Mouse (Mus musculus) adrenal gland, postnatal 4 days (tissue): Measurements from ENCODE around the gene Pold4. TPM values are rescaled to one million over a fixed set of nuclear protein-coding genes. Genes with fewer than 3 reads are reported as not detected.
"Not testable (repeated sequence)": the region's sequence is repeated elsewhere in the genome, so short reads cannot be mapped to it uniquely, and the experiment has no call there.

Experiments
- DNase-seq, 2 experiments: peaks; one replicate each; pipeline ENCODE4 v3.0.0; 2021 to 2022; ENCODE audit warnings: low spot score in 2 of 2, mixed read lengths in 2 of 2
- total RNA-seq, 2 experiments: library from RNA; stranded (reverse); gene quantifications; 2 replicates each; pipeline ENCODE4 v1.2.3; 2021

Pold4 gene
- total RNA-seq, 2 experiments from 2014 or later, result 32.7 to 34.3 TPM

- no peak for DNase-seq
Observed at GRCm38 (mm10) chr19:4227894-4228678, 3.6 kb upstream of the Pold4 start.

- no peak for DNase-seq
Observed at GRCm38 (mm10) chr19:4228891-4229290, 2.8 kb upstream of the Pold4 start.

- no peak for DNase-seq
Observed at GRCm38 (mm10) chr19:4229451-4230076, 2.1 kb upstream of the Pold4 start.

- DNase-seq, result no peak
Observed at GRCm38 (mm10) chr19:4230415-4230814, 1.3 kb upstream of the Pold4 start.

GRCm38 (mm10) chr19:4232186-4232572 lies 480 bp downstream of the Pold4 start:
- no peak for DNase-seq

- DNase-seq, result no peak
Observed at GRCm38 (mm10) chr19:4232651-4233050, 952 bp downstream of the Pold4 start.

- DNase-seq, result no peak
Observed at GRCm38 (mm10) chr19:4234548-4234947, 2.8 kb downstream of the Pold4 start.

- DNase-seq, result no peak
Observed at GRCm38 (mm10) chr19:4240247-4240668, 8.6 kb downstream of the Pold4 start.

GRCm38 (mm10) chr19:4242416-4242815 lies 10.7 kb downstream of the Pold4 start:
- no peak for DNase-seq

GRCm38 (mm10) chr19:4244775-4245174 lies 13.1 kb downstream of the Pold4 start:
- DNase-seq, result no peak

GRCm38 (mm10) chr19:4247010-4247409 lies 15.3 kb downstream of the Pold4 start:
- DNase-seq, result no peak

GRCm38 (mm10) chr19:4248683-4249082 lies 17.0 kb downstream of the Pold4 start:
- not testable (repeated sequence) for DNase-seq

- no peak for DNase-seq
Observed at GRCm38 (mm10) chr19:4254230-4254629, 22.5 kb downstream of the Pold4 start.

GRCm38 (mm10) chr19:4255583-4256162 lies 24.0 kb downstream of the Pold4 start:
- DNase-seq, result no peak

GRCm38 (mm10) chr19:4257216-4257896 lies 25.7 kb downstream of the Pold4 start:
- peak; percentile 67 to 86 for DNase-seq

- no peak for DNase-seq
Observed at GRCm38 (mm10) chr19:4257897-4258252, 26.2 kb downstream of the Pold4 start.

GRCm38 (mm10) chr19:4261038-4261698 lies 29.5 kb downstream of the Pold4 start:
- DNase-seq, result no peak

- DNase-seq, result no peak
Observed at GRCm38 (mm10) chr19:4262756-4263155, 31.1 kb downstream of the Pold4 start.

- DNase-seq, result no peak
Observed at GRCm38 (mm10) chr19:4263702-4264101, 32.0 kb downstream of the Pold4 start.

- DNase-seq, result no peak
Observed at GRCm38 (mm10) chr19:4264171-4264780, 32.6 kb downstream of the Pold4 start.

GRCm38 (mm10) chr19:4265956-4266355 lies 34.3 kb downstream of the Pold4 start:
- DNase-seq, result no peak
